Mouse (Mus musculus): ENCODE results near the gene Map4k4.

DNA sequence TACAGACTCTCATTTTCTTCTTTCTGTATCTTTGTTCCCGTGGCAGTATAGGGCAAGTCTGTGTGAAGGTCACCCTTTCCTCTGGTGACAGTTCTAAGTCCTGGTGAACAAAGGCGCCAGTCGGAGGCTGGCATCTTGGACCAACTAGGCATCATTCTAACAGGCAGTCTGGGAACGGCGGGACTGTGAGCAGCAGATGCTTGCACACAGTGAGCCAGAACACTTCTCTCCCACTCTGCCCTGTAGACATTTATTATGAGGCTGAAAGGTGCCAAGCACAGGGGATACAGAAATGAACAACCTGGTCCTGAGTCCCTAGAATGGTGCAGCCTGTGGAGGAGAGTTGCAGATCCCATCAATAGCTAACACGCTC, 43.3 kb upstream of the Map4k4 start:
- TF ChIP-seq POLR2A (IDR thresholded peaks at IDR 0.05; ENCODE audit: insufficient read length, low read depth) (no peak), MAX (IDR thresholded peaks at IDR 0.05; ENCODE audit: low read depth) (no peak), TCF3 (IDR thresholded peaks at IDR 0.05; ENCODE audit: insufficient read length, low read depth) (no peak), POLR2AphosphoS2 (IDR thresholded peaks at IDR 0.05; ENCODE audit: insufficient read length, low read depth) (no peak)
